Mouse (Mus musculus): ENCODE data around the gene Snx19. TPM values are rescaled to one million over a fixed set of nuclear protein-coding genes. Genes with fewer than 3 reads are reported as not detected.

Gene Snx19
- total RNA-seq (2014; fragmentation: Nextera tagmentation) (20.1 and 22.1 TPM in 2 replicates), total RNA-seq (2017) (18.2 and 21.8 TPM in 2 replicates), polyA plus RNA-seq (2012) (2.7 and 3.5 TPM in 2 replicates)

GRCm38 (mm10) chr9:30426882-30427632 is at the start of gene Snx19:
TSS of gene Snx19 (plus strand) at chr9:30427108.
- no peaks in the 10 kb centered on the region for H3K9me3 ChIP-seq (replicated peaks)
- peaks cover 33% of the 10 kb centered on the region for H3K4me1 ChIP-seq (ENCODE audit: insufficient read depth, low read depth, low read length)
- ATAC-seq (ENCODE audit: extremely low read depth, insufficient number of reproducible peaks, low FRiP score, poor library complexity, severe bottlenecking) = peak; percentile 88
- TF ChIP-seq GATA1 (IDR thresholded peaks at IDR 0.05; ENCODE audit: borderline replicate concordance, low read length) (no peak), CTCF (IDR thresholded peaks at IDR 0.05; ENCODE audit: low read depth, low read length) (peak; percentile 91)
- H3K4me3 ChIP-seq (ENCODE audit: low read depth, low read length) = peak within 1 kb of the TSS; percentile 84
- H3K36me3 ChIP-seq (replicated peaks) = peaks cover 35% of the 10 kb centered on the region
- peak; percentile 81 for DNase-seq (ENCODE audit: low spot score)
- H3K27me3 ChIP-seq (ENCODE audit: insufficient read depth, low read length) = peaks cover 24% of the 10 kb centered on the region

GRCm38 (mm10) chr9:30400771-30401170 is 26.1 kb upstream of the Snx19 start:
- TF ChIP-seq POLR2AphosphoS5 (IDR thresholded peaks at IDR 0.05; ENCODE audit: insufficient replicate concordance, low read depth, low read length) = no peak
- TF ChIP-seq CTCF (IDR thresholded peaks at IDR 0.05; ENCODE audit: low read depth, low read length) = no peak
- no peak for TF ChIP-seq TAL1 (conservative IDR thresholded peaks at IDR 0.05; ENCODE audit: low read depth, low read length)
- no peak for TF ChIP-seq GATA2 (IDR thresholded peaks at IDR 0.05; ENCODE audit: borderline replicate concordance, low read depth, low read length)
- TF ChIP-seq GATA1 (IDR thresholded peaks at IDR 0.05; ENCODE audit: borderline replicate concordance, low read length) = no peak
- ATAC-seq (ENCODE audit: extremely low read depth, insufficient number of reproducible peaks, low FRiP score, poor library complexity, severe bottlenecking) = no peak
- DNase-seq (ENCODE audit: low spot score) = no peak

GRCm38 (mm10) chr9:30422940-30423339 is 4.0 kb upstream of the Snx19 start:
- DNase-seq (ENCODE audit: low spot score) (peak; percentile 22), ATAC-seq (ENCODE audit: extremely low read depth, insufficient number of reproducible peaks, low FRiP score, poor library complexity, severe bottlenecking) (no peak; the same call in 1 of the 2 replicates)
- Histone ChIP-seq H3K36me3 (replicated peaks) (peaks cover 5% of the 10 kb centered on the region), H3K4me1 (ENCODE audit: insufficient read depth, low read depth, low read length) (peaks cover 11% of the 10 kb centered on the region), H3K9me3 (replicated peaks) (no peaks in the 10 kb centered on the region), H3K27me3 (ENCODE audit: insufficient read depth, low read length) (peaks cover 24% of the 10 kb centered on the region), H3K4me3 (ENCODE audit: low read depth, low read length) (no peak overlapping the region)
- no peak for TF ChIP-seq GATA2 (IDR thresholded peaks at IDR 0.05; ENCODE audit: borderline replicate concordance, low read depth, low read length)
- no peak for TF ChIP-seq TAL1 (conservative IDR thresholded peaks at IDR 0.05; ENCODE audit: low read depth, low read length)
- no peak for TF ChIP-seq POLR2AphosphoS5 (IDR thresholded peaks at IDR 0.05; ENCODE audit: insufficient replicate concordance, low read depth, low read length)
- TF ChIP-seq CTCF (IDR thresholded peaks at IDR 0.05; ENCODE audit: low read depth, low read length) = peak; percentile 58
- TF ChIP-seq GATA1 (IDR thresholded peaks at IDR 0.05; ENCODE audit: borderline replicate concordance, low read length) = no peak

More at GRCm38 (mm10) chr9:30400771-30401170, 26.1 kb upstream of the Snx19 start:
- Histone ChIP-seq H3K4me1 (ENCODE audit: insufficient read depth, low read depth, low read length) (no peaks in the 10 kb centered on the region), H3K4me3 (ENCODE audit: low read depth, low read length) (no peak overlapping the region), H3K9me3 (replicated peaks) (no peaks in the 10 kb centered on the region), H3K36me3 (replicated peaks) (no peaks in the 10 kb centered on the region), H3K27me3 (ENCODE audit: insufficient read depth, low read length) (no peaks in the 10 kb centered on the region)

GRCm38 (mm10) chr9:30425178-30425577 is 1.7 kb upstream of the Snx19 start:
- peaks cover 23% of the 10 kb centered on the region for H3K36me3 ChIP-seq (replicated peaks)
- H3K4me1 ChIP-seq (ENCODE audit: insufficient read depth, low read depth, low read length) = peaks cover 29% of the 10 kb centered on the region
- DNase-seq (ENCODE audit: low spot score) (no peak), ATAC-seq (ENCODE audit: extremely low read depth, insufficient number of reproducible peaks, low FRiP score, poor library complexity, severe bottlenecking) (no peak)
- H3K27me3 ChIP-seq (ENCODE audit: insufficient read depth, low read length) = peaks cover 24% of the 10 kb centered on the region
- no peak for TF ChIP-seq CTCF (IDR thresholded peaks at IDR 0.05; ENCODE audit: low read depth, low read length)
- H3K9me3 ChIP-seq (replicated peaks) = no peaks in the 10 kb centered on the region
- H3K4me3 ChIP-seq (ENCODE audit: low read depth, low read length) = no peak overlapping the region

GRCm38 (mm10) chr9:30428231-30428630 is 1.3 kb downstream of the Snx19 start:
- TF ChIP-seq GATA1 (IDR thresholded peaks at IDR 0.05; ENCODE audit: borderline replicate concordance, low read length) (no peak), CTCF (IDR thresholded peaks at IDR 0.05; ENCODE audit: low read depth, low read length) (no peak), GATA2 (IDR thresholded peaks at IDR 0.05; ENCODE audit: borderline replicate concordance, low read depth, low read length) (no peak), TAL1 (conservative IDR thresholded peaks at IDR 0.05; ENCODE audit: low read depth, low read length) (no peak), POLR2AphosphoS5 (IDR thresholded peaks at IDR 0.05; ENCODE audit: insufficient replicate concordance, low read depth, low read length) (no peak)
- no peaks in the 10 kb centered on the region for H3K9me3 ChIP-seq (replicated peaks)
- DNase-seq (ENCODE audit: low spot score) = no peak
- no peak for ATAC-seq (ENCODE audit: extremely low read depth, insufficient number of reproducible peaks, low FRiP score, poor library complexity, severe bottlenecking)
- peaks cover 33% of the 10 kb centered on the region for H3K4me1 ChIP-seq (ENCODE audit: insufficient read depth, low read depth, low read length)
- peak overlapping the region; percentile 84; the same call in 1 of the 2 replicates for H3K4me3 ChIP-seq (ENCODE audit: low read depth, low read length)
- peaks cover 22% of the 10 kb centered on the region for H3K27me3 ChIP-seq (ENCODE audit: insufficient read depth, low read length)
- H3K36me3 ChIP-seq (replicated peaks) = peaks cover 46% of the 10 kb centered on the region

- Histone ChIP-seq H3K27me3 (ENCODE audit: insufficient read depth, low read length) (peaks cover 1% of the 10 kb centered on the region), H3K9me3 (replicated peaks) (no peaks in the 10 kb centered on the region), H3K36me3 (replicated peaks) (peaks cover 65% of the 10 kb centered on the region), H3K4me3 (ENCODE audit: low read depth, low read length) (no peak overlapping the region), H3K4me1 (ENCODE audit: insufficient read depth, low read depth, low read length) (peaks cover 30% of the 10 kb centered on the region)
- TF ChIP-seq TAL1 (conservative IDR thresholded peaks at IDR 0.05; ENCODE audit: low read depth, low read length) = no peak
- no peak for TF ChIP-seq POLR2AphosphoS5 (IDR thresholded peaks at IDR 0.05; ENCODE audit: insufficient replicate concordance, low read depth, low read length)
- TF ChIP-seq CTCF (IDR thresholded peaks at IDR 0.05; ENCODE audit: low read depth, low read length) = no peak
- no peak for TF ChIP-seq GATA2 (IDR thresholded peaks at IDR 0.05; ENCODE audit: borderline replicate concordance, low read depth, low read length)
- no peak for TF ChIP-seq GATA1 (IDR thresholded peaks at IDR 0.05; ENCODE audit: borderline replicate concordance, low read length)
- ATAC-seq (ENCODE audit: extremely low read depth, insufficient number of reproducible peaks, low FRiP score, poor library complexity, severe bottlenecking) (no peak), DNase-seq (ENCODE audit: low spot score) (no peak)
Observed at GRCm38 (mm10) chr9:30430447-30430846, 3.5 kb downstream of the Snx19 start.
